Mouse (Mus musculus) right cerebral cortex, postnatal 25 days (tissue): ENCODE results near the gene Psmb2.

Experiments used
- DNase-seq: peaks from one replicate; pipeline ENCODE4 v3.0.0; 2022

The Psmb2 gene

DNA sequence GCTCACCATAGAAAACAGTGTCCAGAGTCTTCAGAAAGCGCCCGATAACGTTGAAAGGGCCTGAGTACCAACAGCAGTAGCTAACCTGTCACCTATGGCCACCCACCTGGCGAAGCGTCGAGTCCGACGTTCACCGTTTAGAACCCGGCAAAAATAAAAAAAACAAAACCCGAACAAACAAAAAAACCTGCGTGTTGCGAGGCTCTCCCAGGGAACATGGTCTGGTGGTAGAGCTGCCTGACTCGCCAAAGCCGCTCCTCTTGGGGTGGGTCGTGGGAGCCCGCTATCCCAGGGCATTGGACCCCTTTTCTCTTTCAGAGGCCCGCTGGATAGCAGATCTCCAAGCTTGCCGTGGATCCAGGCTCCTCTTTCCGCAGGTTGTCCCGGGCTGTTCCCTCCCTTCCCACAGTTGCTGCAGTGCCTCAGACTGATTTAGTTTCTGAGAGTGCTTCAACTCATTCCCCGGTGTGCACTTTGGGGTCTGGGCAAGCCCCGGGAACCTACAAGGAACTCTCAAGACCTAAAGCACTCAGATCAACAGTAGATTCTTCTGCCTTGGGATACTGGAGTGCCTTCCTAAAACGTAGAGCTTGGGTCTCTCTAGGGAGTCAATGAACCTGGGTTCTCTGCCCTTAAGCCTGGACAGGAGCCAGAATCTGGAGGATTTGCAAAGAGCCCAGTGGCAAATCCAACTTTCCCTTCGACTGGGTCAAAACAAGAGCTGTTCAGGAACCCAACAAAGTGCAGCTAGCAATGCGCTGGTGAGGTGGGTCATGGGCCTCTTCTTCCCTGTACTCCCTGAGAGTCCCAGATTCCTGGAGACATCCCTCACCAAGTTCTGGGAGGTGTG is 55.3 kb downstream of the Psmb2 start:
- no peak for DNase-seq

DNA sequence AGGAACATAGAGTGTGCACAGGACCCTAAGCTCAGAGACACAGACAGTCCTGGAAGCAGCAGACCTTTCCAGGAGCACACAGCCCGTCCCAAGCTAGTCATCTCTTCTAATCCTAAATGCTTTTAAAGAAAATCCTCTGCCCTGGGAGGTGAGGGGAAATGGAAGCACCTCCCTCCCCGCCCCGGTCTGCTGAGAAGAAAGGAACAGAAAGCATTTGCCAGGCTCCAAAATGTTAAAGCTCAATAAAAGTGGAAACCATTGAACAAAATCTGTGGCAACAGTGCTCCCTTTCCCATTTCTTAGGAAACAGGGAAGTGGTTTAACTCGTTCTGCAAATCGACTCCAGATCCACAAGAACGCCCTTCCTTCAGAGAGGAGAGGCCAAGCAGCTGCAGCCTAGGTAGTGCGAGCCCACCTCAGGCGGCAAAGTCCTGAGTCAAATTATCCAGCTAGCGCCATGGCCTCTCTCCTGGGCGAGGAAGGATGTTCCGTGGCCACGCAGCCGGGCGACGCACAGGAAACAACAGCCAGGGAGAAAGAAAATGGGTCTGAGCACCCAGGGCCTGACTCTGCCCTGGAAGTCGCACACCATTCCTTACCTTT is 56.7 kb downstream of the Psmb2 start:
- no peak for DNase-seq

DNA sequence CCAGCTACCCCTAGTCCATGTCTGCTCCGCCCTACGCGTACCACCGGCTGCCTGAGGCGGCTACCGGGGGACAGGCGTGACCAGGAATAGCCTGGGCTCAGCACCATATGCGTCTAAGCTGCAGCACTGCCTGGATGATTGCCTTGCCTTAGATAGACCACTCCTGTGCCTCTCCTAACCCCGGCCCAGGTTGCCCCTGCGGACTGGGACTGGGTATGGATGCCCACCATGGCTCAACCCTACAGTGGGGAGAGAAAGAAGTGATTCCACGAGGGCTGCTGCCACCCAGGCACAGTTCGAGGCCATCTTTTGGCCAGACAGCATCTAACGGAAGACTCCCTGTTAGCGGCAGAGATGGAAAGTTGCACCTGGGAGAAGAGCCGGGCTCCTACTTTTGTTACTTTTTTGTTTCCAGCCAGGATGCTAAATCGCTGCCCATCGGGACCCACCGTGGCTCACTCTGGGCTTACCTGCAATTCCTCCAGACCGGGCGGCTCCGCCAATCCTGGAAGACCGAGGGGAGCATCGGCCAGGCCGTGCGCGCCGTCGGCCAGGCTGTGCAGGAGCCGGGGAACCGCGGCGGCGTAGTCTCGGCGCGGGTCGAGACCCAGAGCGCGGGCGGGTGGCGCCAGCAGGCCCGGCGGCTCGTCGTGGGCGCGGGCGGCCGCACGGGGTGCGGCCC is 57.4 kb downstream of the Psmb2 start:
- DNase-seq: no peak

DNA sequence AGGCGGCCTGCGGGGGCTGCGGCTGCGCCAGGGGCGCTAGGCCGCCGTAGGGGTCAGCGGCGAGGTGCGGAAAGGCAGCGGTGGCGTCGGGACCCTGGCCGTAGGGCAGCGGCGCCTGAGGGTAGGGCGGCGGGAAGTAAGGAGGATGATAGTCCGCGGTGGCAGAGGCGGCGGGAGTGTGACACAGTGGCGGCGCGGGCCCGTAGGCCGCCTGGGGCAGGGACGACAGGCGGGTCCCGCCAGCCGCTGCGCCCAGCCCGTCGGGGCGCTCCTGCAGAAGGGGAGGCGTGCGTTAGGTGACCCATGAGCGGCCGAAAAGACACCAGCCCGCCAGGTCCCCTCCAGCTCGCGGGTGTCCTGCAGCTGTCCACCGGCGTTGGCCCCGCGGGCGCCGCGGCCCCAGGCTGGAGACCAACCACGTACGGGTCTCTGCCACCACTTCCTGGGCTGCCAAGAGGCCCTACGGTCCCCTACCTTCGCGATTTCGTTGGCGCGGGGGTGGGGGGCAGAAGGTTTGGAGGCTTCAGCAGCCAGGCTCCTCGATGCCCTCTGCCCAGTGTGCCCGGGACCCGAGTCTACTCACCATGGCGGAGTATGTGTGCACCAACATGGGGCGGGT is 58.1 kb downstream of the Psmb2 start:
- DNase-seq: no peak

DNA sequence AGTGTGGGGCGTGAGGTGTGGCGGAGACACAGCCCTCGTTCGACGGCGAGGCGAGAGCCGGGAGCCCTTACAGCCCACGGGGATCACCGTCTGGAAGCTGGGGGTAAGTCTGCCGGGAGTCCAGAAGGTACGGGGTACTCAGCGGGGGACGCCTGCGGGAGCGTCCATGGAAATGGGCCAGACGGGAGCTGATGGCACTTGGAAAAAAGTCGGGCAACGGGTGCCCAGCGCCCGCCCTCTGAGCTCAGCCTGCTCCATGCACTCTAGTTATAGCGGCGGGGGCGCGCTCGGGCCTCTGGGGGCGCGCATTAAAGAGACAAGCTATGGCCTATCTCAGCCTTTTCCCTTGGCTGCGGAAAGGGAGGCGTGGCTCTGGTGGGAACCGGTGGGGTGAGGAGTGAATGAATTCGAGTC is 58.6 kb downstream of the Psmb2 start, which contains the start of gene Tfap2e:
TSS of gene Tfap2e (minus strand) at position 240 of the 414 bp plus-strand sequence.
- peak; percentile 14 for DNase-seq

DNA sequence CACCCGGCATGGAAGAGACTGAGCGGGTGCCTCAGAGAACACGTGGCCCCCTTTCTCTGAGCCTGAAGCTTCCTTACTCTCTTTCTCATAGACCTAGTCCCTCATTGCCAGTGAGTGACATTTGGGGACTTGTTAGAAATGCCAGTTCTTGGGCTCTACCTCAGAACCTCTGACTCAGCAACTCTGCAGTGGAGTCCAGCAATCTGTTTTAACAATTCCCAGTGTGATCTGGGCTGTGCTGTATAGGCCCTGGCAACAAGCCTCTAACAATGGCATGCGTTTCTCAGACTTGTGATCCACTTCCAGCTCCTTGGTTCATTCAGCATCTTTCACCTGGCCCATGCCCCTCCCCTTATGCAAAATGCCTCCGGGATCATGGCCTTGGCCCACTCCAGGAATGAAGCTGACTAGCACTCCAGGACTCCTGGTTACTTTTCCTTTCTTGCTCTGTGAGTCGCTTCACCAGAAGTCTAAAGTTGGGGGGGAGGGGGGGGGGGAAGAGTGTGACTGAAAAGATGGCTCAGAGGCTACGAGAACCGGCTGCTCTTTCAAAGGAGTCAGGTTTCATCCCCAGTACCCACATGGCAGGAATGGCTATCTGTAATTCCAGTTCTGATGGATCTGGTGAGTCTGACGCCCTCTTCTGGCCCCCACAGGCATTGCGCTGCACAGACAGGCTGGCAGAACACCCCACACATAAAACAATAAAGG is 62.7 kb downstream of the Psmb2 start:
- DNase-seq: no peak

DNA sequence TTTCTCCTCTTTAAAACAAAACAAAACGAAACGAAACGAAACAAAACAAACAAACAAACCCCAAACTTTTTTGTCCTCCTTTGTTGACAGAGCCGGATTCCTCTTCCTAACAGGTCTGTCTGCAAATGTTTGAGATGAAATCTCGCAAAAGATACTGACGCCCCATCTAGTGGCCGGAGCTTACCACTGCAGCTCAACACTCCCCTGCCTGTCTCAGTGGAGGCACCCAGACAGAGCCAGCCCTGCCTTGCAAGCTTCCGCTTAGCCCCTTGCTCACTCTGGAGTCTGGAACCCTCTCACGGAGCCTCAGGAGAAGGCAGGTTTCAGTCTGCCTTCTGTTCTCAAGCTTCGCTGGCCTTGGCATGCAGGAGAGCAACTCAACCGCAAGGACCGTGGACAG is 64.0 kb downstream of the Psmb2 start:
- peak; percentile 81 for DNase-seq

DNA sequence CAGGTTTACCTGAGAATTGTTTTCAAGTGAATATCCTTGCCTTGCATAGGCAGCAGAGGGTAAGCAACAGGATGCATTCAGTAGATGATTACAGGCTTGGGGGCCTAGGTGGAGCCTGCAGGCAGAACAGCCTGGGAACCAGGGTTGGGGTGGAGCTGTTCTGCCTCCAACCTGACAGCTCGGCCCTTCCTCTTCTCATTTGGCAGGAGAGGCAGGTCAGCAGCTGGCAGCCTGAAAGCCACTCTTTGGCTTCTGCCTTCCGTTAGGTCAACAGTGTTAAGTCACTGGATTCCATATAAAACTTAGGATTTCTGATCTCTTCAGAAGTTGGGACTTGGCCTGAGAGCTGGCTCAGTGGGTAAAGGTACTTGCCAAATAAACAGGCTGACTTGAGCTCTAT is 65.5 kb downstream of the Psmb2 start:
- DNase-seq: no peak

DNA sequence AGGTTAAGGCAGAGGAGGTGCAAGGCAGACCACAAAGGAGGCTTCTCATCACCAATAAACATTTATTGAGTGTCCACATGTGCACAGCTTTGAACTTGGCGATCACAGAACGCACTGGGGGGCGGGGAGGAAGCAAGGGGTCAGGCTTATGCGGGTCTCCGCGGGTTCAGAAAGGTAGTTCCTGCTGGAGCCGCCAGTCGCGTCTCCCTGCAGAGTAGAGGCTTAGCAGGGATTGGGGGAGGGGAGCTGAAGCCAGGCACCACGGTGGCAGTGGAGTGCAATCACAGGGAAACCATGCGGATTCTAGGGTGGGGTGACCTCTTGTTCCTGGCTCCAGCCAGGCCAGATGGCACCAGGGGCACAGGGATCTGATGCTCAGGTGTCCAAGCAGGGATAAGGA is 66.3 kb downstream of the Psmb2 start:
- DNase-seq: peak; percentile 14

DNA sequence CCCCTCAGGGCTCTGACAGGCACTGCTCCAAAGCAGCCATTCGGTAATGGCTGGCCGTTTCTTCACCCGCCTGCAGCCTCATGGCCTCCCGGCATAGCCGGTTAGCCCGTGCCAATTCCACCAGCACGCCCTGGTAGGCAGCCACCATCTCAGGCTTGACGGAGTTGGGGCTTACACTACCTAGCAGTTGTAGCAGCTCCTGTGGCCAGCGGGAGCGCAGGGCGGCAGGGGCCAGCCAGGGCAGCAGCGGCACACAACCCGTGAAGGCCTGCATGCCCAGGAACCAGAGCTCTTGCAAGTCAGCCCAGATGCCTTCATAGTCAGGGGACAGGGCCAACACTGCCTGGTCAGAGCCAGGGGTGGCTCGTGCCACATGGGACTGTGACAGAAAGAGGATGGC is 67.4 kb downstream of the Psmb2 start:
- DNase-seq: no peak

DNA sequence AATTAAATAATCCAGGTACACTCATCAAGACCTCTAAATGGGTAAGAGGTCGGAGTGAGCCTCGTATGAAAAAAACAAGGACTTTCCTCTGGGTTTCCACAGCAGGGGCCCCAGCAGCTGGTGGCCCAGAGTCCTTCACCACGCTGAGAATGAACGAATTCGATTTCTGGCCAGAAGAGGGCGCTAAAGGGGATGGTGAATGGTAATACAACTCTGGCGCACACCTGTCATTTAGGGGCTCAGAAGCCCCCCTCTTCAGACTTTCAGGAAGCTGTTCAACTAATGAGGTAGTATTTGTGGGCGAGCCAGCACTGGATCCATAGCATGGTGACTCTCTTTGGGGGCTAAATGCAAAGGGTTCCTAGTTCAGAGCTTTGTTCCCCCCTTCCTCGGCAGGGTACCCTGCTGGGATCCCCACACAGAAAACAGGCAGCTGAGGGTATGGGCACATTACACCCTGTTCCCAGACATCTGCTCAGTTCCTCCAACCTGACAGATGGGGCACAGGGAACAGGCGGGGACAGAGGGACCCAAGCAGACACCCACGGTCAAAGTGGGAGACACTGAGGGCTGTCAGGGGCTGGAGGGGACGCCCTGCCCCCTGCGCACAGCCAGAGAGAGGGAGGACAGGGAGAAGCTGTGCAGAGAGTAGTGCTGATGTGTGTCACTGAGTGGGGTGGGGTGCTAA is 68.2 kb downstream of the Psmb2 start:
- DNase-seq: peak; percentile 50

DNA sequence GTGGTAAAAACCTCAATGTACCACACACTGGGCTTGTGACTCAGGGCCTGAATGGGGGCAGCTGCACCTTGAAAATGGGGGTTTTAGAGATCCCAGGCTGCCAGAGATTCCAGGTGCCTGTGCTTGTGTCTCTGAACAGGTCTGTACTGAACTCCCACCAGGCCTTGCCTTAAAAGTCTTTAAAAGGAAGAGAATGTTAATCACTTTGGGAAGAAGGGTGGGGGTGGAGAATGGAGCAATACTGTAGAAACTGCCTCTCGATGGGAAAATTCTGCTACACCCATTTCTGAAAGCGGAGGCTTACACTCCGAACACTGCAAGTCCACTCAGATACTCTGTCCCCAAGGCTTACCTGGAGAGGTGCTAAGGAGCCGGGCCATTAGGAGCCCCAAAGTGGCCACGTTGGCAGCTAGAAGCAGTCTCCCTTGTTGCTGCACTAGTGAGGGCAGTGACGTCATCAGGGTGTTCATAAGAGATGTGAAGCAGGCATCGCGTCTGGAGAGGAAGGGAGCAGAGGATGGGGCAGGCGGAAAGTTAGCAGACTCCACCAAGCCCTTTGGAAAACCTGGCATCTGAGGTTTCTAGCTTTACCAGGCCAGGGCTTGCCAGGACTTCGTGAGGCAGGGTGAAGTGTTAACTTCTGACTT is 68.9 kb downstream of the Psmb2 start:
- DNase-seq: peak; percentile 43

DNA sequence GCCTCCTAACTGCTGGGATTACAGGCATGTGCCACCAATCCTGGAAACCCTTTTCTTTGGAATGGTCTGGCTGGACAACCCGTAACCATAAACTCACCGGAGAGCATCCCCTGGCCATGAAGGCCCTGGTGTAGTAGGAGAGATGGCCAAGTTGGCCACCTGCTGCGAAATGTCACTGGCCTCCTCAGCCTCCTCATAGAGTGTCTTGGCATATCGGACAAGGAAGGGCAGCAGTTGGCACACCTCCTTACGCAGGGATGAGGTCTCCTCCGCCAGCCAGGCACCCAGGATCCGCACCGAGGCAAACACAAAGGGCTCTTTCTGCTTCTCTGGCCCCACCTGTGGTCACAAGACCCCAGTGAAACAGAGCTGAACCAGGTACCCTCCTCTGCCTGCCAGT is 71.0 kb downstream of the Psmb2 start:
- DNase-seq: no peak

DNA sequence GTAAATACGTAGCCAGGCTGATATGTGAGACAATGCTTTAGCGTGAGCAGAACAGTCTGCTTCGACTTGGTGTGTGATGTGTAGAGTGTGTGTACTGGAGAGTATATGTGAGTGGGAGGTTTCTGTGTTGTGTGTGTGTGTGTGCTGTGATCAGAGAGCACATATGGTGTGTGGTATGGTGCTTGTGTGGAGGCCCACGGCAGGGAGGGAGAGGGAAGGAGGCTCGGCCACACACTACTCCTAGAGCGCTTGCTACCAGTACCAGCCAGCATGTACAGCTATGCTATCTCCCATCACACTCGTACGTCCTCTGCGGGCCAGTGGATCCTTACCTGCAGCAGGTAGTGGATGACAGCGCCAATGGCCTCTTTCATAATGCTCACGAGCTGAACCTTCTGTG is 72.1 kb downstream of the Psmb2 start:
- DNase-seq: peak; percentile 55

DNA sequence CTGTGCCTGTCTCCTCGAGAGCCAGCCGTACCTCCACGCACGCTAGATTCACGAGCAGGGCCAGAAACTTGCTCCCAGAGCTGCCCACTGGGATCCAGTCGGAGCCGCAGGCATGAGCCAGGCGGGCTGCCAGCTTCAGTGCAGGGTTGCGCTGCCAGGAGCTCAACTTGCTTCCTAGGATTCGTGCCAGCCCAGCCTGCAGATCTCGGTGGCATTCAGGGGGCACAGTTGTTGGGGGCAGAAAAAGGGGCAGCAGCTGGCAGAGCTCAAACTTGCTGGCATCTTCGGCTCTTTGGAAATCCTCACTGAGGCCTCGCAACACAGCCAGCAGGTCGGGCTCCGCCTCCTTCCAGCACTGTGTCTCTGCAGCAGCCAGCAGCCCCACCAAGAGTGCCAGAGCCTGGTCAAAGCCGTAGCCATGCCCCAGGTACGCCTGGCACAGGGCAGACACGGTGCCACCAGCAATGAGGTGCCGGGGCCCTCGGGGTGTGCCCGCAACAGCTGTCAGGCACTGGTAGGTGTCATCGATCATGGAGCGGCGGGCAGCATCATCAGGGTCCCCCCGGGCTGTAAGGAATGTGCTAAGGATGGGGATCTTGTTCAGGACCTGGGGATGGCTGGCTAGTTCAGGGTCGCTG is 72.7 kb downstream of the Psmb2 start:
- peak; percentile 73 for DNase-seq

DNA sequence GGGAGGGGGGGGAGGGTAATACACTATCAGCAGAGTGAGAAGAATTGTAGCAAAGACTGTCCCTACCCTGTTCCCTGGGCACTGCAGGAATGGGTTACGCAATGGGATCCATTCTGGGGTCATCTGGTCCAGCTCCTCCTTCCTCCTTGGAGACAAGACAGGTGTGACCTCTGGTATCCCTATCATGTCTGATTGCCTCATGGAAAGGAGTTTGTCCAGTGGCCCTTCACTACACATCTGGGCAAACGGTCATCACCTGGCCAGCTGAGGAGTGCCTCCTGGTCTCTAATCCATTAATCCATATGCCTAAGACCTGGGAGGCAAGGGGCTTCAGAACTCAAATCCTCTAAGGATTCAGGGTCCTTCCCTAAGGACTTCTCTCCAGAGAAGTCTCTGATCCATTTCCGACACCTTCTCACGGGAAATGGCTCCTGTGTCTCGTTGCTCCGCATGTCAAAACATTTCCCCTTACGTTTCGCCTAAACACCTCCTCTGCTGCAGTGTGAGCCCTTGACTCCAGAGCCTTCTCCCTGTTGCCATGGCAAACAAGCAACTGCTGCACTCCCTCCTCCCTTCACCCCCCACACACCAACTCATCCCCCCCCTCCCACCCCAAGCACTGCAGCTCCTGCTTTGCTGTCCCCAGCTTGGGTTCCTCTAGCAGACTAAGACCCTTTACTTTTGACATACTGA is 73.6 kb downstream of the Psmb2 start:
- DNase-seq: no peak

DNA sequence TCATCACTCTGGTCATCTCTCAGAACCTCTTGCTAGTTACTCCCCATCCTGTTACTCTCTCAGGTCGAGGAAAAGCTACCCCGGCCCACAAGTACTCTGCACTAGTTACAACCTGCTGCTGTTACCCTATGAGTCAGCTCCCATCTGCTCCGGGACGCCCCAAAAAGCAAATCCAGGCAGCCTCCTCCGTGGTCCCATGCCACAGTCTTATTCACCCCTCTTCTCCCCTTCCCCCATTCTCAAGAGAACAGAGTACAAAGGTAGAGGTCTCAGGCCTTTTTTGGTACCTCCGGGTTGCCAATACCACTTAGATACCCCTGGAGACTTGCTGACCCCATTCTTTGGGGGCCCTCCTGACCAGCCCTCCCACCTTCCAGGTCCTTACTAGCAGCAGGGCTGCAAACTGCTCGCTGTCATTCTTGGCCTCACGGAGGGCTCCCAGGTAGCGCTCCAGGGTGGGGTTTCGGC is 74.2 kb downstream of the Psmb2 start:
- DNase-seq: peak; percentile 37

DNA sequence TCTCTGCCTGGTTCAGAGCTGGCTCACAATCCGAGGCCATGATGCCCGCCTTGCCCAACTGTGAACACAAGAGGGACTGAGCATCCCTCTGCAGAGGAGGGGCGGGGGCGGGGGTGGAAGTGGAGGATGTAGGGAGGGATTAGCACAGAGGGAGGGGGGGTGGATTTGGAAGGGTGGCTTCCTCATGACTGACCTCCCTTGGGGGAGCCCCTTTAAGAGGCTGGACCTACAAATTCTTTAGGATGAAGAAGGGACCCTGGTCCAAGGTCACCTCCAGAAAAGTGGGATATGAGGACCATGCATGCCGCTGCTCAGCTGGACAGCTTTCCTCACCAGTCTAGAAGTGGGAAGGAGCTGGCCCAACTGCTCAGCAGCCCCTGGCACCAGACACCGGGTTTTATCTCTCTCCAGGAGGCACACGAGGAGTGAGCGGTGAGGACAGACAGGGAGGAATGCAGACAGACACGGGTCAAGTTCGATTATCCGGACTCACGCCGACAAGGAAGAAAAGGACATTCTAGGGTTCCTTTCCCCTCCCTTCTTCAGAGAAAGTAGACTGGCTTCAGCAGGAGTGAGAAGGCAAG is 74.7 kb downstream of the Psmb2 start:
- DNase-seq: peak; percentile 43

DNA sequence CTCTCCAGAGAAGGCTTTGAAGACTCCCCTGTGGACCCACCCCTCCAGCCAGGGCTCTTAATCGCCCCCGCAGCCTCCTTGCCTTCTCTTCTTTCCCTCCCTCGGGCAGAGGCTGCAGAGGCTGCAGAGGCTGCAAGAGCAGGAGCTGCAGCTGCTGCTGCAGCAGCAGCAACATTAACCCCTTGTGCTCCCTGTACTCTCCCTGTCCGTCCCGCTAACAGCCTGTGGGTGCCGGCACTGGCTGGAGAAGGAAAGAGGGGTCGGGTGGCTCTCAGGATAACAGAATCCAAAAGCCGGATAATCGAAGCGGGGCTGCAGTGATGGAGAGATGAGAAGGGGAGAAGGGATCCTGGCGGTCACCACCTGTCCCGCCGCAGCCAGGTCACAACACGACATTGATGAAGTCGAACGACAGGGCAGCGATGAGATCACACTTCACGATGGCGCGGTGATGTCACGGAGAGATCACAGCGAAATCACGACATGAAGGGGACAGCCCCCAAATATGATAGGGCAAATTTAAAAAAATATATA is 75.2 kb downstream of the Psmb2 start:
- peak; percentile 24 for DNase-seq
